Mouse (Mus musculus) megakaryocyte progenitor cell, adult 5-6 weeks (primary cell): ENCODE data around the gene C1qtnf3. TPM values are rescaled to one million over a fixed set of nuclear protein-coding genes. Genes with fewer than 3 reads are reported as not detected.
A peak's percentile ranks its signal among the peaks of the same experiment; 100 is the strongest.
"Not testable (repeated sequence)": the region's sequence is repeated elsewhere in the genome, so short reads cannot be mapped to it uniquely, and the experiment has no call there.

Experiments
- ATAC-seq: replicated peaks from 2 replicates; pipeline ENCODE4 v1.8.0; 2016; ENCODE audit warnings: mild to moderate bottlenecking, moderate TSS enrichment, inconsistent platforms; ENCODE audit not compliant: poor library complexity
- total RNA-seq, 2 experiments: library from RNA; stranded (forward) in 1 of 2; stranded (reverse) in 1 of 2; fragments of 157-497, 149-512 nt in 1 of 2; fragments of 200-1000 nt in 1 of 2; gene quantifications; 2 replicates each; pipeline versions ENCODE4 v1.2.3 to v1.2.4; 2015 to 2017

C1qtnf3 gene
- total RNA-seq, 2 experiments from 2014 or later, result not detected

DNA sequence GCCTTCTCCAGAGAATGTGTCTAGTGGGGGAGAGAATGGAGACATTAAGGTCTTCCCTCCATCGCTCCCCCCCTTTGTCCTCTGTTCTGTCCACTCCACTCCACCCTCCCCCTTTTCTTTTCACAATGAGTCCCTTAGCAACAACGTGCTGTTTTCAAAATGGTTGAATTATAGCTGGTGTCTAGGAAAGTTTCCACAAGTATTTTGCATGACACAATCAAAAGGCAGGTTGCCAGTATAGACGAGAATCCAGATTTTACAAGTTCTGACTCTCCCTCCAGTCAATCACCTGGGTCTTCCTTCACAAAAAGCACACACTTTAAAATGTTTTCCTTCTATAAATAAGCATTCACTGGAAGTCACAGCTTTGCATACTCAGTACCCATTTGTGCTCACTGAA is 4.6 kb downstream of the C1qtnf3 start:
- ATAC-seq, result no peak

DNA sequence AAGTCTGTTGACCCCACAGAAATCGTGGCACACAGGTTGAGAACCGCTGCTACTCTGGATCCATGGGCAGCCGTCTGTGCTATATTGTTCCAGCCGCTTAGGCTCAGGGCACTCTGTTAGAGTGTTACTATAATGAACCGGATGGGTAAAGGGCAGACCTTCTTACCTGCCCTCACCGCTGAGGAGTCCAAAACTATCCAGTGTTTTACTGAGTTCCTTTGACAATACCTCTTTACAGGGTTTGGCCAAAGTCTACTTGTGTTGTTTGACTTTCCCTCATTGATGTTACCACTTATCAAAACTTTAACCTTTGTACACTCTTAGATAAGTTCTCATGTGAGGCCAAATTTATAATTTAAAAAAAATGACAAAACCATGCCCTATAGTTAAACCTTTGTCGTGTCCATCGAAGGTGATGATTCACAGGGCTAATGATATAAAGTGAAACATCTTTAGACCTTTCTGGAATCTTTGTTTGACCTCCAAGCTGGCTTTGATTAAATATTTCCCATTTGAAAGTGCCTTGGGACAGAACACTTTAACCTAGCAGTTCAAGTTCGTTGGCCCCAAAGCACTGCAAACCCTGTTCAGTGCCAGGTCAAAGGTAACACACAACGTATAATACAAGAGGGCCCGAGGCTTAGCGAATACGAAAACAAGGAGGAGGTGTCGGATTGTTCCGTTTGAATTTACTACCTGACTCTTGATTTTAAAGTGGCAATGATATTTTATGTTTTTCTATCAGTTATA is 7.3 kb downstream of the C1qtnf3 start:
- ATAC-seq, result no peak

DNA sequence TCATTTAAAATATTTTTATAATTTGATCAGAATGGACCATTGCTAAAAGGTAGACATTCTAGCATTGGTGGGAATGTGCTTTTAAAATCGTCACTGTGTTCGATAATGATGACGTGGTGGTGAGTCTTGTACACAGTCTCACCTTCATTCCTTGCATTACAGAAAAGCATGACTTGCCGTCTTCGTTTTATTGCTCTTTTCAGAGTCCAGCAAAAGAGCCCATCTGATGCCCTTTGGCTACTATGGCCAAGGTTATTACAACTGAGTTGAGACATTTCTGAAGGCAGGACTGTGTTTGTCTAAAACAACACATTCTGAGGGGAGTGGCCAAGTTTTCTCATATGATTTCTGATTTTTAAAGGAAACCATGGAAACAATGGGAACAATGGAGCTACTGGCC is 8.1 kb downstream of the C1qtnf3 start:
- no peak for ATAC-seq

DNA sequence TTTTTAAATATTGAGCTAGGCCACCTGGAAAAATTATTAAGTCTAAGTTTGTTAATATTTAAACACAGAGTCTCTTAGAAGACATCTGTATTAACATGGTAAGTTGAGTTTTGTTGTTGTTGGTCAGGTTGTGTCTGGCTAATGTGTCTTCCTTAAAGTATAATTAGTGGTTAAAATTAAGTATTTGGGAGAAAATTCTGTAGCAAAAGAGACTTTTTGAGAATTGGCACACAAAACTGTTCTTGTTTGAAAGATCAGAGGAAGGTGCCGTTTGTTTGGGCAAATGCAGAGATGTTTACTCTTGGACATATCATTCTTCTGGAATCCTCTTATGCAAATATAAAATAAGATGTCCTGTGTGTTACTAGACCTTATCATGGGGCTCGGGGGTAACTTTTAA is 10.5 kb downstream of the C1qtnf3 start:
- ATAC-seq, result no peak

DNA sequence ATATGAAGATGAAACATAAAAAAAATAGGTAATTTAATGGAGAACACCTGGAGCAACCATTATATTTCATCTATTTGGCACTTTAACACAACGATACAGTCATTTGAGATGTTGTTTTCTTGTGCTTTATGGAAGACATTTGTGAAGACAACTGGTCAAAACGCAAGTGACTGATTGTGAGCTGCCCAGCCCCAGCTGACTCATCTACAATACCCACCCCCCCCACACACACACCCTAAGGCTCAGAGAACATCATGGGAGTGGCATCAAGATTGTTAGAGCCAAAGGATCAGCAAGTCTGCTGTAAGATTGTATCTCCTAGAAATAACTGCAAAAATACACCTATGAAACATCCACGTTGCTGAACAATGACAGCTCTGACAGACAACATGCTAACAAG is 17.3 kb downstream of the C1qtnf3 start:
- no peak for ATAC-seq

DNA sequence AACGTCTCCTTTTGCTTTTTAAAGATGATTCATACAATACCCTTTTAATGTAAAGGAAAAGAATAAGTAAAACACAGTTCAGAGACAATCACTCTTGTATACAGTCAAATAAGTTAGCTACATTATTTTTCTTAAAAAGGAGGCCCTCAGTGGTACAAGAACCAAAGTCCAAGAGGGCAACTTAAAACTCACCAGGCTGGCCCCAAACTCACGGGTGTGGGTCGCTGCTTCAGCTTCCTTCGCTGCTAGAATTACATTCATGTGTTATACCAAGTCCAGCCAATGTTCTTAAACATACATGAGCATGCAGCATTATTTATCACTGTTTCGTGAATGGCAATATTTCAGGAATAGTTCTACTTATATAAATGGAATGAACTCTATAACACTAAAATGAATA is 18.6 kb downstream of the C1qtnf3 start:
- no peak for ATAC-seq

DNA sequence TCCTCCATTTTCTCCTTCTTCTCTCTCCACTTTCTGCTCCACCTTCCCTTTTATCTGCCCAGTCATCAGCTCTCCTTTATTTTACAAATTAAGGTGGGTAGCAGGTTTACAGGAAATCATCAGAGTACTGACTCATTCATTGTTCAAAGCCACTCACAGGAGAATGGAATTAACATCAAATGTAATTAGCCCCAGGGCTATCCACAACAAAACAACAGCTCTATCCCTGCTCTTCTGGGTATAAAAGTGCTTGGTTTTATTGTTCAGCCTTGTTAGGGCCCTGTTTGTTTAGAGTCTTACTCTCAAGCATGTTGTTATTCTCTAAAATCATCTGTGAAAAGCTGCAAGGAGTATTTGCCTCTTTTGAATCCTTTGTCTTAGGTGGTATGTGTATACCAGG is 25.0 kb downstream of the C1qtnf3 start:
- no peak for ATAC-seq

DNA sequence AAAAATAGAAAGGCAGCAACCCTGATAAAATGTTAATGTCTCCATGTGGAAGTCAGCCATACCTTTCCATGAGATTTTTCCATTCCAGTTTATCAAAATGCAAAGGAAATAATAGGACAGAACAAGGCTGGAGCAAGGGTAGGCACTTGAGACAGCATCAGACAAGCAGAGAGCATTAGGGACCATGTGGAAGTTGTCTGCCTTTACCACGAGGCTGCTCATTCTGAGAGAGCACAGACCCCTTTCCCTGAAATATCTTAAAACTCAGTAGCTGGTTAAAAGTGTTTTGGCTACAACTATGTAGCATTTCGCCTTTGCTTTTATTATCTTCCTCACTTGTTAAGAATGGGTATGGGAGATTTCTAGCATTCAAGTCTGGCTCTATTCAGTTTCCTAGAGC is 28.6 kb downstream of the C1qtnf3 start:
- no peak for ATAC-seq

DNA sequence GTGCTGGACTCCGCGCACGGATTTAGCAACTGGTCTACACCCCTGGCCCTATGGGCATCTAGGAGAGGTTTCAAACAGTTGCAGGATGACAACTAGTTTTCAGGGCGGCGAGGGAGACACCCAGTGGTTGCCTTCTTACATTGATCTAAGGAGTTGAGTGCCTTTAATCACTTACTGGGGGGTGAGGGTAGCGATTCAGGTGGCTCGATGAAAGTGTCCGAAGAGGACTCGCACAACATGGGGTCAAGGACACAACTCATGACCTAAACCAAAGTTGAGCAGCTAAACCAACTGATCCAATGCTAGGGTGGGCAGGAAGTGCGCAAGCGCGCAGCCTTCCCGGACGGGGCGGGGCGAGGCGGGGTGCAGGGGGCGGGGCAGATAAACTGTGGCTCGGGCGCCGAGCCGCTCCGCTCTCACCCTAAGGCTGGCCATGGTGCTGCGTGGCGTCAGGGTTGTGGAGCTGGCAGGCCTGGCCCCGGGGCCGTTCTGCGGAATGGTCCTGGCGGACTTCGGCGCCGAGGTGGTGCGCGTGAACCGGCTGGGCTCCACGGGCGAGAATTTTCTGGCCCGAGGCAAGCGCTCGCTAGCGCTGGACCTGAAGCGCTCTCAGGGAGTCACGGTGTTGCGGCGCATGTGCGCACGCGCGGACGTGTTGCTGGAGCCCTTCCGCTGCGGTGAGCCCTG is 29.4 kb downstream of the C1qtnf3 start, which contains the start of gene Amacr:
Amacr (plus strand) TSS at position 380 of the 687 bp plus-strand sequence.
- ATAC-seq, result peak; percentile 91

DNA sequence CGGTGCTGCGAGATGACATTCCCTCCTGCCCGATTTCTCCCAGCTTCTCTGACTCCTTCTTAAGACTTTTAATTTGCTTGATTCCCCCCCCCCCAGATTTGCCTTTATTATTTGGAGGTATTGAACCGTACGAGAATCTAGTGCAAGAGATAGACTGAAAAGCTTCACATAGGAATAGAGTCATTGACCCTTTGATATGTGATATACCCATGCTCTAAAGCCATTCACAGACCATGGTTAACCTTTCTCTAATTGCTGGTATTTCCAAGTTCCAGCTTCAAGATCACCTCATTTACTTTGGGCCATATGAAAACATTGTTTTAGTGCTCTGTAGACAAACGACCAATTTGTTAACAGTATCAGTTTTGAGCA is 29.9 kb downstream of the C1qtnf3 start:
- ATAC-seq, result 0 out of 2 replicates have a peak, but pooled peaks have one; percentile 3

DNA sequence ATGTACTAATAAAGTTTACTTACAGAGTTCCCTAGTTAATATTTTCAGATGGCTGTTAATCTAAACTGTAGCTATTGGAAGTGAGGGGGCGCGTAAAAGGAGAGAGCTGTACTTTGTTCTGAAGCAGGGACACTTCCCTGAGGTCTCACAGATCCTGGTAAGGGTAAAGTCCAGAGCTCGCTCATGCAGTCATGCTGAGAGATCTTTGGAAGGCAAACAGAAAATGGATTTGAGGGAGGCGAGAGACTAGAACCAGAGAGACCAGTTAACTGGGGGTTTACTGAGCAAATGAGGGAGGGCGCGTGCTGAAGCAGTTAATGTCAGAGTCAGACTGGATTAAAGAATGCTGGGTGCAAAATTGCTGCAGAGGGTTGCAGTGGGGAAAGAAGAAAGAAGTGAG is 33.6 kb downstream of the C1qtnf3 start:
- ATAC-seq, result no peak

DNA sequence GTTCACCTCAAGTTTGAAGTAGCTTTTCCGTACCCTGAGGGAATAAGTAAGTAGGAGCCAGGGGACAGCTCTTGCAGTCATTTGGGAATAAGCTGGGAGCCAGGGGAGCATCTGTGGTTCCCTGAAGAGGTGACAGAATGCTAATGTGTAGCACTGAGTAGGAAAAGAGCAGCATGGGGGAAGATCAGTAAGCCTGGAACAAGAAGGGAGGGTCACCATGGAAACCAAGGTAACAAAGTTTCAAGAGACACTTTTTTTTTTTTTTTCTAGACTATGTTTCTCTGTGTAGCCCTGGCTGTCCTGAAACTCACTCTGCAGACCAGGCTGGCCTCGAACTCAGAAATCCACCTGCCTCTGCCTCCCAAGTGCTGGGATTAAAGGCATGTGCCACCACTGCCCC is 34.3 kb downstream of the C1qtnf3 start:
- not testable (repeated sequence) for ATAC-seq

DNA sequence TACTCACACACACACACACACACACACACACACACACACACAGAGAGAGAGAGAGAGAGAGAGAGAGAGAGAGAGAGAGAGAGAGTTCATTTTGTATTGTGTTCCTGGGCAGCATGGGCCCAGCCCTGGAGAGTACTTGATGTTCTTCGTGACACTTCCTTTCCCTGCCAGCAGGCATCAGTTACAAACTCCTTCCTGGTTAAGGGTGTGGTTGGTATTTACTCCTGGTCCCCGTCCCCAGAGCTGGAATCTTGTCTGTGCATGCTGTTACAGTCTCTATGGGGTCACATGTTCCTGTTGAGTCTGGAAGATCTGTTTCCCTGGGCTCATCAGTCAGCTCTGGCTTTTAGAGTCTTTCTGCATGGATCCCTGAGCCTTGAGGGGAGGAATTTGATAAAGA is 38.3 kb downstream of the C1qtnf3 start:
- no peak for ATAC-seq

DNA sequence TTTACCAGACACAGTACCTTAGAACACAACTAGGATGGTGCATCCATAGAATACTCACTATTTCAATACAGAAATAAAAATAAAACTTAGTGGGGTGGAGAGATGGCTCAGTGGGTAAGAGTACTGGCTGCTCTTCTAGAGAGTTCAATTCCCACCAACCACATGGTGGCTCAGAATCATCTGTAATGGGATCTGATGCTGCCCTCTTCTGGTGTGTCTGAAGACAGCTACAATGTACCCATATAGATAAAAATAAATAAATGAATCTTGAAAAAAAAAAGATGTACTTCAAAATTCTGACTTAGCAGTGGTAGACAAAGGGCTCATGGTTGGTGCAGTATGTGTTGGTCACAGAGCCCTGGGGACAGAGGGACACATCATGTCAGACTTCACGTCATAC is 39.4 kb downstream of the C1qtnf3 start:
- ATAC-seq, result no peak

DNA sequence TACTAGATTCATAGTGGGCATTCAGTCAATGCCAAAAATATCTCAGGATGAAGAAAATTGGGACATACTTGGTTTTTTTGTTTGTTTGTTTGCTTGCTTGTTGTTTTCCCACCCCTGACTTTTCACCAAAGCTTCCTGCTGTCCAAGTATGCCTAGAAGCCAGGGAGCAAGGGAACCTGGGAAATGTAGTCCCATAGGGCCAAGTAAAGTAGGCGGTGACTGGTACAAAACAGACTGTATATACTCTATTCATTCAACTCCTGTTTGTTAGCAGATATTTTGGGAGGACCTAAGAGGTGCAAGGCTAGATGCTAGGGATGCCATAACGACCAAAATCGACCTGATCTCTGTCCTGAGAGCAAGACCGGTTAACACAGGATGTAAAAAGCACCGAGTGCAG is 47.7 kb downstream of the C1qtnf3 start:
- no peak for ATAC-seq

DNA sequence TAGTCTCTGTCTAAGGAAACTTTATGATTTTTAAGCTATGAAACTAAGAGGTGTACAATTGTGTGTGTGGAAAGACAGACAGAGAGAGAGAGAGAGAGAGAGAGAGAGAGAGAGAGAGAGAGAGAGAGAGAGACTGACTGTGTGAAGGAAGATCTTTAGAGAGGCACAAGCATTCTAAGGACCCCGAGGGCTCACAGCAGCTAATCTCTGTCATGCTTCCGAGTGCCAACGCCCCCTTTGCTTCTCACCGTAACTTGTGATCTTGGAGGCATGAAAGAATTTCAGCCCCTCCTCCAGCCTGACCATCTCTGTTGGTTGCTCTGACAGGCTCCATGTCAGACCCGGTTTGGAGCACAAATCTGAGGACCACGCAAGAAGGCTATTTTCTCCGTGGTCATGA is 48.3 kb downstream of the C1qtnf3 start, which contains the start of gene Slc45a2:
Slc45a2 (plus strand) TSS at position 301 of the 400 bp plus-strand sequence.
- ATAC-seq, result no peak

DNA sequence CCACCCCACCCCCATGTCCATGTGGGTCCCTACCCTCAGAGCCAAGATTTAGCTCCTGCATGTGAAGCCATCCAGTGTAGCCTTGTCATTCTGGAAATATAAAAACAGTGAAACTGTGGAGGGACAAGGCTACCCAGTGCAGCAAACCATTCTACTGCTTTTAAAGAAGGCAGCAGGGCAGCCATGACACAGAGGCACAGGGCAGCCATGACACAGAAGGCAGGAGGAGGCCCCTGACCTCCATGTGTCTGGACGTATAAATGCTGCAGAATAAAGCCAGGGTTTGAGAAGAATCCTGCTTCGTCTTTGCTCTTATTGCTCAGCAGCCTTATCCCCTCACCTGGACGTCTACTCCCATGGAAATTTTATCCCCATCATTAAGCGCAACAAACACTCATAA is 51.7 kb downstream of the C1qtnf3 start:
- no peak for ATAC-seq

DNA sequence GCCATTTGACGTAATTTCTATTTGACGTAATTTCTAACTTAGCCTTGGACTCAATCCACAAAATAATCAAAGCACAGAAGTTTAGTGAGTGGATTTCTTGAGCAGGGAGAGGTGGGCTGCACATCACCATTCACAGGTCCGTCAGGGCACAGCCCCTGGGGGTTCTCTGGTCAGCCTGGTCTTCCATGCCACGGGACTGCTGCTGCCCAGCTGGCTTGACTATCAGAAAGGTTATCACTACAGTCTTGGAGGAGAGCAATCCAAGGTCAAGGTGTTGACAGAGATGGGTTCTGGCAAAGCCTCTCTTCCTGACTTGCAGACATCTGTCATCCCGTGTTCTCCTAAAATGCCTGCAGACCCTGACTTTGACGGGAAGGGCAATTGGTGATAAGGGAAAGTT is 52.5 kb downstream of the C1qtnf3 start:
- no peak for ATAC-seq

DNA sequence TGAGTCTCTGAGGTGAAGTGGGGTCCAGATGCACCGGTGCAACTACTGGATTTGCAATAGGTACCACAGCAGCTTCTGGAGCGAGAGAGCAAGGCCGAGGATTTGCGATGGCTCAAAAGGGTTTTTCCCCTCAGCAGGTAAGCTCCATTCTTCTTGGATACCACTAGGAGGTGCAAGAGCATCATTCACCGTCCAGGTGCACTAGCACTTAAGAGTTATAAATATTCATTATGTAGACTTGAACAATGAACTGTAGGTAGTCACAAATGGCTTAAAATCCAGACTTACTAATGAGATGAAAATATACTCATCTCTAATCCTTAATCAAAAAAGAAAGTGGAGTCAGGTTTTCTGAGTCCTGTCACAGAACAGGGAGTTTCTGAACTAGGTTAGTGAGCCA is 56.6 kb downstream of the C1qtnf3 start:
- ATAC-seq, result no peak

DNA sequence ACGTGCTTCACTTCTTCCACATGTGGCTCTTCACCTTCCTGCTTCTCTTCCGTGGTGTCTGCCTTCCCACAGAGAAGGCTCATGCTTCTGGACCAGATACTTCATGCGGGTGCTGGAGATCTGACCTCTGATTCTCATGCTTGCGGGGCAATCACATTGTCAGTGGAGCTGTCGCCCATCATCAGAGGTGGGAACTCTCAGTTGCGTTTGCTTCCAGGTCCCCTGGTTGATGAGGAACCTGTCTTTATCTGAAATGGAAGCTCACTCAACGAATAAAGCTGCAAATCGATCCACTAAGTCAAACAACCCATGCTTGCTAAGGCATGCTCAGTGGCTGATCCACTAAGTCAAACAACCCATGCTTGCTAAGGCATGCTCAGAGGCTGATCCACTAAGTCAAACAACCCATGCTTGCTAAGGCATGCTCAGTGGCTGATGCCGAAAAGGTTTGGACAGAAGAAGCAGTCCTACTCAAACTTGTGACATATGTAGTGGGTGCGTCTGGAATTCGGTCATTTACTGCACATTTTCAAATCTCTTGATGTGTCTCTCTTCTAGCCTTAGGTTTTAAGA is 58.9 kb downstream of the C1qtnf3 start:
- ATAC-seq, result no peak

DNA sequence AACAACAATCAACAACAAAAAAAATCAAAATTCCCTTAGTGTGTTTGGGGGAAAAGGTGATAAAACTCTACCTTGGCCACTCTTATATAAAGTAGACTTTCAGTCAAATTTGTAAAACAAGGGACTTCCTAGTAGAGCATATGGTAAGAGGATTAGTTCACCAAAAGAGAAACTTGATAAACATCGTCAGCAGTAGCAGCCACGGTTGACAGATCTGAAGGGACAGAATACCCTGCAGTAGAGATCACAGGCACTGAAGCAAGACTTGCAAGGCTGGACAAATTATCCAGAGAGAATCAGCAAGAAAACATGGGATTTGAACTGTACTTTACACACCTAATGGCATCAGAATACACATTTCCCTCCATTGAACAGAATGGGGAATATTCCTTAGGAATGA is 62.8 kb downstream of the C1qtnf3 start:
- no peak for ATAC-seq
